Mouse (Mus musculus) ES-E14 (cell line): ENCODE data around the gene Ccl25.

Experiments used
- CHD2 ChIP-seq: IDR thresholded peaks from 2 replicates; pipeline ENCODE4 v1.6.1; 2014; ENCODE audit warnings: mild to moderate bottlenecking, low read depth, low read length, inconsistent platforms
- HCFC1 ChIP-seq: IDR thresholded peaks from 2 replicates; pipeline ENCODE4 v1.6.1; 2012; ENCODE audit warnings: low read length, inconsistent platforms, borderline replicate concordance; ENCODE audit not compliant: insufficient read depth
- MAFK ChIP-seq: IDR thresholded peaks from 2 replicates; pipeline ENCODE4 v1.6.1; 2014; ENCODE audit warnings: mild to moderate bottlenecking, low read depth, low read length, inconsistent platforms; ENCODE audit not compliant: insufficient read depth
- ZC3H11A ChIP-seq: IDR thresholded peaks from 2 replicates; pipeline ENCODE4 v1.6.1; 2012; ENCODE audit warnings: low read depth, mild to moderate bottlenecking, inconsistent platforms, low read length, borderline replicate concordance

GRCm38 (mm10) chr8:4333966-4334365, 9.0 kb downstream of the Ccl25 start:
- no peak for TF ChIP-seq HCFC1
- TF ChIP-seq CHD2, result no peak
- TF ChIP-seq ZC3H11A, result no peak
- TF ChIP-seq MAFK, result no peak
